Mouse (Mus musculus) layer of hippocampus, postnatal 14 days (tissue): Measurements from ENCODE around the gene Gsdme. TPM values are rescaled to one million over a fixed set of nuclear protein-coding genes. Genes with fewer than 3 reads are reported as not detected.

Experiments used
- DNase-seq, 2 experiments: peaks; one replicate each; pipeline ENCODE4 v3.0.0; 2021 to 2022; ENCODE audit warnings: low spot score in 2 of 2, mixed read lengths in 1 of 2
- total RNA-seq, 2 experiments: library from RNA; stranded (reverse); gene quantifications; 2 replicates each; pipeline ENCODE4 v1.2.3; 2021

Gsdme gene
- total RNA-seq, 2 experiments from 2014 or later = 11.6 to 12.7 TPM

DNA sequence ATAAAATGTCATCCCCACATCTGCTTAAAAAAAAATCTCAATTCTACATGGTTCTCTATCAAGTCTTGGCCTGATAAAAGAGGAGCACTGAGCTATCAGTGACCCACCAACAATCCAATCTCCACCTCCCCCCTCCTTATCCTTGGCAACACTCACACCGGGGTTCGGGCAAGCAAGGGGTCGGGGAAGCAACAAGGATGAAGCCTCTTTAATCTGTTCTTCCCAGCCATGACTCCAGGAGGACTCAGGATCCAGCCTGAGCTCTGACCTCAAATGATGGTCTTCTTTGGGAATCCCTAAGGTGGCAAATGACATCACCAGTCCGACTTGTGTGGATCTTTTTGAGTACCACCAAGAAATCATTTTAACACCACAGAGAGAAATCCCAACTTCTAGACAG, 15.9 kb downstream of the Gsdme start:
- no peak for DNase-seq

- no peak for DNase-seq
Measured at GRCm38 (mm10) chr6:50247356-50247755, 16.3 kb downstream of the Gsdme start.

- DNase-seq = no peak
Measured at GRCm38 (mm10) chr6:50244967-50245366, 18.7 kb downstream of the Gsdme start.

- DNase-seq = no peak
Measured at GRCm38 (mm10) chr6:50244126-50244525, 19.5 kb downstream of the Gsdme start.

DNA sequence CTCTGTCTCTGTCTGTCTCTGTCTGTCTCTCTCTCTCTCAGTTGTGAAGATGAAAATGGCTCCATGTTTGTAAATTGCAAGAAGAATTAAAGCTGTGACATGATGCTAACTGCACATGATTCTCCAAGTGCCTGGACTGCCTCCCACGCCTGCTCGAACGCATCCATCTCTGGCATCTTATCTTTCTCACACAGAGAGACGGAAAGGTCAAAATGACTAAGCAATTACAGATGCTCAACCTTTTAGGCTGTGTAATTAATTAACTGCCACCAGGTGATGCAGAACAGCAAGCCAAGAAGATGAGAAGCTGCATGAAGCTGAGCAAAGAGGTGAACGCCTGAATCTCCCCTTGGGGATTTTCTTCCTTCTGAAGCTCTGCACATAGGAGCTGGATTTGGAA, 23.2 kb downstream of the Gsdme start:
- no peak for DNase-seq

GRCm38 (mm10) chr6:50239902-50240301, 23.8 kb downstream of the Gsdme start:
- DNase-seq = no peak

GRCm38 (mm10) chr6:50237963-50238362, 25.7 kb downstream of the Gsdme start:
- DNase-seq = no peak

GRCm38 (mm10) chr6:50232984-50233383, 30.7 kb downstream of the Gsdme start:
- DNase-seq = no peak

- DNase-seq = no peak
Measured at GRCm38 (mm10) chr6:50231288-50231687, 32.4 kb downstream of the Gsdme start.

- DNase-seq = no peak
Measured at GRCm38 (mm10) chr6:50228180-50228579, 35.5 kb downstream of the Gsdme start.

- no peak for DNase-seq
Measured at GRCm38 (mm10) chr6:50225232-50225631, 38.4 kb downstream of the Gsdme start.

GRCm38 (mm10) chr6:50223606-50224005, 40.1 kb downstream of the Gsdme start:
- no peak for DNase-seq

- DNase-seq = no peak
Measured at GRCm38 (mm10) chr6:50222986-50223385, 40.7 kb downstream of the Gsdme start.

GRCm38 (mm10) chr6:50222351-50222750, 41.3 kb downstream of the Gsdme start:
- no peak for DNase-seq

GRCm38 (mm10) chr6:50220863-50221262, 42.8 kb downstream of the Gsdme start:
- DNase-seq = no peak

- no peak for DNase-seq
Measured at GRCm38 (mm10) chr6:50219066-50219465, 44.6 kb downstream of the Gsdme start.

DNA sequence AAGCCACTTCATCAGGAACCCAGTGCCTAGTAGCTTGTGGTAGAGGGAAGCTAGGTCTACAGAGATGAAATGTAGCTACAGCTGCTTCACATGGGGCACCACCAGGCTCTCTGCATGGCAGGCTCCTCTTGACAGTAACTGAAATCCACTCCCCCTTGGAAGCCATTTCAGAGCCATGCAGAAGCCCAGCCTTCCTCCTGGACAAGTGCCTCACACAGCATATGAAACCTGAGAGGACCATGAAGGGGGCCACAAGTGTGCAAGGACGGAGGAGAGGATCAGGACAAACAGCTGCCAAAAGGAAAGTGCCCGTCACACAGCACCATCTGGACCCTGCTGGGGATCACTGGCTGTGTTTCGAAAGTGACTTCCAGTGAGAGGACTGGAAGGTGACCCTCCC, 45.0 kb downstream of the Gsdme start:
- no peak for DNase-seq

- DNase-seq = no peak
Measured at GRCm38 (mm10) chr6:50215986-50216385, 47.7 kb downstream of the Gsdme start.

DNA sequence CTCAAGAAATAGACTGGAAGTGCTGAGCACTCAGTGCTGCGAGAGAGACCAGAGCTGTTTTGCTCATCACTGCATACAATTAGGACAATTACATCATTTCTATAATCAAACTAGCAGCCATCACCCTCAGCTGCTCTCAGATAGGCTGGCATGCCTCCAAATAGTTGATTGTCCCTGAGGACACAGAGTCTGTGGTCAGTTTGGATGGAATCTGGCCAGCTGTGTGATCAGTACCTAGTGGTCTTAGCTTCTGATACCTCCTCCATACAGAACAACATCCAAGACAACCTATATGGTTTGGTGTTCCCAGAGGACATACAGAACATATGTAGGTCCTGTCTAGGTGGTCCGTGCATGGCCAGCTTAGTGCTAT, 48.3 kb downstream of the Gsdme start:
- no peak for DNase-seq

GRCm38 (mm10) chr6:50214711-50215372, 48.8 kb downstream of the Gsdme start:
- DNase-seq = no peak

GRCm38 (mm10) chr6:50205093-50205492, 58.6 kb downstream of the Gsdme start:
- no peak for DNase-seq

- DNase-seq = no peak
Measured at GRCm38 (mm10) chr6:50204356-50204755, 59.3 kb downstream of the Gsdme start.

- no peak for DNase-seq
Measured at GRCm38 (mm10) chr6:50193851-50194250, 69.8 kb downstream of the Gsdme start.

DNA sequence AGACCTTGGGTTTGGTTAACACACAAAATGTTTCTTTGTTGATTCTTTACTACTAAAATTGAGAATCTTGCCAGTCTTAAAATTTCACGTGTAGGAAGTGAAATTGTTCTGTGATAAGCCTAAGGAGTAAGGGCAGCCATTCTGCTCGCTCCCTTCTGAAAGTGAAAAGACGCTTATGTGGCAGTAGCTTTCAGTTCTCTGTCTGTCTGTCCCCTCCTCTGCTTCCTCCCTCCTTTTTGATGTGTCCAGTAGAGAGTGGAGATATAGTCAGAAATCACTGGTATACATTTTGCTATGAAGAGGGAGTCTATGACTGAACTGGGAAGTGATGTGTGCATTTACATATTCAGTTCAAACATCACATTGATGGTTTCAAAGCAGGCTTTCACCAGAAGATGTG, 70.8 kb downstream of the Gsdme start:
- no peak for DNase-seq
